Mouse (Mus musculus) megakaryocyte, embryonic 14.5 days (primary cell): ENCODE measurements around the gene Slc15a1.

Experiments used
- FLI1 ChIP-seq: IDR thresholded peaks from 2 replicates; pipeline ENCODE4 v1.6.1; 2012; ENCODE audit warnings: low read length, inconsistent platforms, mixed read lengths
- GATA1 ChIP-seq: IDR thresholded peaks from 3 replicates; pipeline ENCODE4 v1.6.1; 2012; ENCODE audit warnings: mixed read lengths, low read length, inconsistent platforms, borderline replicate concordance

DNA sequence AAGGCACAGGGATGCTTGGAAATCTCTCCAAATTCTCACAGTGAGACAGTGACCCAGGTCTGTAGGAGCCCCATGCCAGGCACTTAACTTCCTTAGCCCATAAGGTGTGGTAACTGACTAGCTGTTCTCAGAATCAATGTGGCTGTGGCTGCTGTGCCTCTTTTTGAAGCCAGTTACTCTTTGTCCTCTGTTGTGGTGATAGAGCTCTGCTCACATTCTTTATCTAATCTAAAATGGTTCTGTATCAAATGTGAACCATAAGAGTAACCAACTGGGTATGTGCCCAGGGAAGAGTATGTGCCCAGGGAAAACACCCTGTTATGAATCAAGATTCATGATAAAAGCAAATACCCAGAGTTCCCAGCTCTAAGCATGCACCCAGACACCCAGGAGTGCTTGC is 48.7 kb upstream of the Slc15a1 start:
- TF ChIP-seq GATA1: no peak
- TF ChIP-seq FLI1: no peak
